Mouse (Mus musculus) liver, embryonic 15.5 days (tissue): ENCODE data around the gene Mpg. TPM values are rescaled to one million over a fixed set of nuclear protein-coding genes. Genes with fewer than 3 reads are reported as not detected.

Experiments
- ATAC-seq: fragments of 200-750 bp; cut with Nextera tagmentation; 2 replicates; pipeline ENCODE4 v1.8.0; 2017; ENCODE audit warnings: moderate number of reproducible peaks, mild to moderate bottlenecking, moderate library complexity; ENCODE audit not compliant: insufficient read depth
- H3K27ac ChIP-seq: fragments of 300-500 bp; sonication (generic); replicated peaks from 2 replicates; pipeline ENCODE4 v1.5.1; 2015; ENCODE audit warnings: mild to moderate bottlenecking, inconsistent platforms
- H3K27me3 ChIP-seq: fragments of 300-500 bp; sonication (generic); 2 replicates; pipeline ENCODE4 v1.6.1; 2015; ENCODE audit warnings: mild to moderate bottlenecking, inconsistent platforms
- H3K36me3 ChIP-seq: fragments of 300-500 bp; sonication (generic); replicated peaks from 2 replicates; pipeline ENCODE4 v1.6.1; 2015; ENCODE audit warnings: moderate library complexity, mild to moderate bottlenecking, inconsistent platforms
- H3K4me1 ChIP-seq: fragments of 300-500 bp; sonication (generic); replicated peaks from 2 replicates; pipeline ENCODE4 v1.6.1; 2015; ENCODE audit warnings: inconsistent platforms
- H3K4me2 ChIP-seq: fragments of 300-500 bp; sonication (generic); 2 replicates; pipeline ENCODE4 v1.6.1; 2015; ENCODE audit warnings: moderate library complexity, mild to moderate bottlenecking, inconsistent platforms
- H3K4me3 ChIP-seq: fragments of 300-500 bp; sonication (generic); replicated peaks from 2 replicates; pipeline ENCODE4 v1.5.1; 2015; ENCODE audit warnings: mild to moderate bottlenecking, inconsistent platforms
- H3K9ac ChIP-seq: fragments of 300-500 bp; sonication (generic); 2 replicates; pipeline ENCODE4 v1.6.1; 2015; ENCODE audit warnings: moderate library complexity, mild to moderate bottlenecking, inconsistent platforms
- H3K9me3 ChIP-seq: fragments of 300-500 bp; sonication (generic); replicated peaks from 2 replicates; pipeline ENCODE4 v1.6.1; 2016; ENCODE audit warnings: inconsistent platforms
- WGBS: fragments of 180-500 bp; shearing (Covaris S2); methylation state at CpG from one replicate; pipeline ENCODE4 v1.1.7; 2015; ENCODE audit warnings: mixed read lengths; ENCODE audit not compliant: insufficient replicate concordance; 5-methylcytosine and 5-hydroxymethylcytosine counted together
- polyA plus RNA-seq: library from polyadenylated mRNA; unstranded; fragments of >200 nt; fragmentation: Nextera tagmentation; extraction: Ambion mirVana; gene quantifications from 2 replicates; pipeline ENCODE4 v1.2.1, GENCODE M21; 2015

The Mpg gene
- polyA plus RNA-seq, 1 experiment from 2014 or later, result 18.3 TPM

GRCm38 (mm10) chr11:32201922-32202685 lies 24.2 kb upstream of the Mpg start:
- peaks cover 47% of the 10 kb centered on the region for H3K4me1 ChIP-seq
- no peak overlapping the region for H3K4me3 ChIP-seq
- H3K36me3 ChIP-seq, result peaks cover 2% of the 10 kb centered on the region
- H3K9me3 ChIP-seq, result no peaks in the 10 kb centered on the region
- no peak for ATAC-seq
- H3K4me2 ChIP-seq, result no peak overlapping the region
- 0 out of 2 replicates have a peak, but pooled peaks cover 2% of the 10 kb centered on the region for H3K27me3 ChIP-seq
- no peak overlapping the region for H3K27ac ChIP-seq
- 33% methylated on average over 11 of the region's 11 CpGs for WGBS
- no peak overlapping the region for H3K9ac ChIP-seq

GRCm38 (mm10) chr11:32205058-32205873 lies 21.0 kb upstream of the Mpg start, which contains the start of gene Snrnp25:
TSS of gene Snrnp25 (plus strand) at chr11:32205415.
- H3K4me3 ChIP-seq, result peak within 1 kb of the TSS; percentile 77
- H3K9ac ChIP-seq, result peak within 1 kb of the TSS; percentile 82
- peak within 1 kb of the TSS; percentile 89 for H3K27ac ChIP-seq
- peaks cover 34% of the 10 kb centered on the region for H3K36me3 ChIP-seq
- peak within 1 kb of the TSS; percentile 93 for H3K4me2 ChIP-seq
- H3K4me1 ChIP-seq, result peaks cover 28% of the 10 kb centered on the region
- under 1% methylated on average over 52 of the region's 52 CpGs for WGBS
- H3K9me3 ChIP-seq, result no peaks in the 10 kb centered on the region
- 0 out of 2 replicates have a peak, but pooled peaks cover 2% of the 10 kb centered on the region for H3K27me3 ChIP-seq
- peak; percentile 99 for ATAC-seq

- Histone ChIP-seq H3K4me2 (no peak overlapping the region), H3K4me1 (peaks cover 12% of the 10 kb centered on the region), H3K9ac (no peak overlapping the region), H3K27ac (no peak overlapping the region), H3K4me3 (no peak overlapping the region), H3K9me3 (no peaks in the 10 kb centered on the region), H3K36me3 (peaks cover 41% of the 10 kb centered on the region), H3K27me3 (no peaks in the 10 kb centered on the region)
- no peak for ATAC-seq
- 73% methylated on average over 9 of the region's 9 CpGs for WGBS
Observed at GRCm38 (mm10) chr11:32210623-32211022, 15.7 kb upstream of the Mpg start.

- H3K9ac ChIP-seq, result no peak overlapping the region
- peaks cover 31% of the 10 kb centered on the region for H3K27me3 ChIP-seq
- peaks cover 4% of the 10 kb centered on the region for H3K36me3 ChIP-seq
- H3K9me3 ChIP-seq, result no peaks in the 10 kb centered on the region
- no peak overlapping the region for H3K4me3 ChIP-seq
- H3K27ac ChIP-seq, result no peak overlapping the region
- 81% methylated on average over 18 of the region's 18 CpGs for WGBS
- H3K4me2 ChIP-seq, result no peak overlapping the region
- ATAC-seq, result no peak
- peaks cover 13% of the 10 kb centered on the region for H3K4me1 ChIP-seq
Observed at GRCm38 (mm10) chr11:32215372-32216162, 10.7 kb upstream of the Mpg start.

- H3K36me3 ChIP-seq, result no peaks in the 10 kb centered on the region; the same call in 1 of the 2 replicates
- H3K4me1 ChIP-seq, result peaks cover 23% of the 10 kb centered on the region
- peaks cover 44% of the 10 kb centered on the region for H3K27me3 ChIP-seq
- 17% methylated on average over 8 of the region's 8 CpGs for WGBS
- no peak overlapping the region for H3K4me3 ChIP-seq
- H3K4me2 ChIP-seq, result 0 out of 2 replicates have a peak overlapping the region, but pooled peaks have one; percentile 17
- 0 out of 2 replicates have a peak overlapping the region, but pooled peaks have one; percentile 6 for H3K9ac ChIP-seq
- ATAC-seq, result no peak
- no peak overlapping the region for H3K27ac ChIP-seq
- H3K9me3 ChIP-seq, result no peaks in the 10 kb centered on the region
Observed at GRCm38 (mm10) chr11:32216851-32217250, 9.5 kb upstream of the Mpg start.

GRCm38 (mm10) chr11:32218501-32219050 lies 7.7 kb upstream of the Mpg start:
- H3K4me3 ChIP-seq, result no peak overlapping the region
- H3K27me3 ChIP-seq, result peaks cover 61% of the 10 kb centered on the region
- no peak overlapping the region for H3K4me2 ChIP-seq
- H3K36me3 ChIP-seq, result no peaks in the 10 kb centered on the region
- peaks cover 35% of the 10 kb centered on the region for H3K4me1 ChIP-seq
- peak overlapping the region; percentile 17; the same call in 1 of the 2 replicates for H3K9ac ChIP-seq
- H3K9me3 ChIP-seq, result no peaks in the 10 kb centered on the region
- 59% methylated on average over 6 of the region's 6 CpGs for WGBS
- H3K27ac ChIP-seq, result no peak overlapping the region
- ATAC-seq, result no peak

- WGBS, result 78% methylated on average over 10 of the region's 10 CpGs
- H3K4me1 ChIP-seq, result peaks cover 37% of the 10 kb centered on the region
- H3K9ac ChIP-seq, result no peak overlapping the region
- peaks cover 68% of the 10 kb centered on the region for H3K27me3 ChIP-seq
- no peak overlapping the region for H3K27ac ChIP-seq
- H3K36me3 ChIP-seq, result no peaks in the 10 kb centered on the region
- no peak overlapping the region for H3K4me2 ChIP-seq
- ATAC-seq, result no peak
- no peaks in the 10 kb centered on the region for H3K9me3 ChIP-seq
- no peak overlapping the region for H3K4me3 ChIP-seq
Observed at GRCm38 (mm10) chr11:32219287-32219686, 7.0 kb upstream of the Mpg start.

GRCm38 (mm10) chr11:32220607-32221224 lies 5.6 kb upstream of the Mpg start:
- H3K36me3 ChIP-seq, result no peaks in the 10 kb centered on the region
- ATAC-seq, result no peak
- peak overlapping the region; percentile 61 for H3K4me3 ChIP-seq
- H3K4me2 ChIP-seq, result peak overlapping the region; percentile 73
- H3K9me3 ChIP-seq, result no peaks in the 10 kb centered on the region
- no peak overlapping the region for H3K9ac ChIP-seq
- peaks cover 82% of the 10 kb centered on the region for H3K27me3 ChIP-seq
- 38% methylated on average over 10 of the region's 10 CpGs for WGBS
- peaks cover 51% of the 10 kb centered on the region for H3K4me1 ChIP-seq
- no peak overlapping the region for H3K27ac ChIP-seq

GRCm38 (mm10) chr11:32221225-32221950 lies 4.9 kb upstream of the Mpg start:
- Histone ChIP-seq H3K9me3 (no peaks in the 10 kb centered on the region), H3K4me3 (peak overlapping the region; percentile 61), H3K4me2 (peak overlapping the region; percentile 73), H3K36me3 (no peaks in the 10 kb centered on the region), H3K27ac (peak overlapping the region; percentile 53; the same call in 1 of the 2 replicates), H3K27me3 (peaks cover 85% of the 10 kb centered on the region), H3K4me1 (peaks cover 56% of the 10 kb centered on the region), H3K9ac (peak overlapping the region; percentile 57)
- WGBS, result 2% methylated on average over 46 of the region's 46 CpGs
- ATAC-seq, result peak; percentile 13; the same call in 1 of the 2 replicates
